Mouse (Mus musculus): ENCODE measurements around the gene Ngf. TPM values are rescaled to one million over a fixed set of nuclear protein-coding genes. Genes with fewer than 3 reads are reported as not detected.

The Ngf gene
- polyA plus RNA-seq, 1 experiment from 2014 or later, result 0.31 TPM

DNA sequence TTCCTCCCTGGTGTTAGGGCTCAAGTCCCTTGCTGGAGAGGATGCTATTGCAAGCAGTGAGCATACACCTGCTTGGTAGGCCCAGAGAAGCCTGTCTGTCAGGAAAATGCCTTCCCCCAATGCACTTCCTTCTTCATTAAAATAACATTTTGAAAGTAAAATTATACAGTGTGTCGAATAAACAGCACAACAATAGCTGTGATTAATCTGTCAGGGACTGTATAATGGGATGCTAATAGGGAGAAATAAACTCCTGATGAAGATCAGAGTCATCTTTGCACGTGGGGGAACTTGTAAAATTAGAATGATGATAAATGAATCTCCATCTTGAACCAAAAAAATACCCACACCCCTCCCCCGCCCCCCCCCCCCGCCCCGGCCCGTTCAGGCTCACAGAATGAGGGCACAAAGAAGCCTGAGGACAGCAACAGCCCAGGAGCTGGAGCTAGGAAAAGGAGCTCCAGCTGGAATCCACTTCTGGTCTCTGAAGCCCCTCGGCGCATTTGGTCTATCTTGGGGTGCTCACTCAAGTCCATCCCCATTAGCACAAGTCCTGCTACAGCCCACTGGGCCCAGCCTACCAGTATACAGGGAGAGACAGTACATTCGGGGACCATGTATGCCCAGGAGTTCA is 6.9 kb upstream of the Ngf start:
- H3K27me3 ChIP-seq (replicated peaks; ENCODE audit: insufficient read depth, low read length), result no peaks in the 10 kb centered on the region
- H3K27ac ChIP-seq (ENCODE audit: low read length), result no peak overlapping the region
- no peak overlapping the region for H3K4me3 ChIP-seq (ENCODE audit: low read depth, low read length)
- H3K4me2 ChIP-seq (replicated peaks; ENCODE audit: low read depth, low read length), result no peak overlapping the region
- WGBS, result 43% methylated on average over 9 of the region's 9 CpGs
- DNase-seq (ENCODE audit: low spot score), result no peak
- H3K9ac ChIP-seq (replicated peaks; ENCODE audit: low read depth), result no peak overlapping the region
- no peaks in the 10 kb centered on the region for H3K9me3 ChIP-seq (ENCODE audit: low read length)
- H3K4me1 ChIP-seq (ENCODE audit: insufficient read depth, low read depth, low read length), result no peaks in the 10 kb centered on the region
- TF ChIP-seq CTCF (IDR thresholded peaks at IDR 0.05) (no peak), EP300 (IDR thresholded peaks at IDR 0.05) (no peak)
- H3K36me3 ChIP-seq (ENCODE audit: insufficient read depth, low read length), result no peaks in the 10 kb centered on the region
- ATAC-seq, result no peak

- 82% methylated on average over 2 of the region's 2 CpGs for WGBS
- ATAC-seq (no peak), DNase-seq (ENCODE audit: low spot score) (no peak)
- Histone ChIP-seq H3K27me3 (replicated peaks; ENCODE audit: insufficient read depth, low read length) (no peaks in the 10 kb centered on the region), H3K4me3 (ENCODE audit: low read depth, low read length) (no peak overlapping the region), H3K9ac (replicated peaks; ENCODE audit: low read depth) (no peak overlapping the region), H3K27ac (ENCODE audit: low read length) (no peak overlapping the region), H3K36me3 (ENCODE audit: insufficient read depth, low read length) (no peaks in the 10 kb centered on the region), H3K9me3 (ENCODE audit: low read length) (no peaks in the 10 kb centered on the region), H3K4me1 (ENCODE audit: insufficient read depth, low read depth, low read length) (no peaks in the 10 kb centered on the region), H3K4me2 (replicated peaks; ENCODE audit: low read depth, low read length) (no peak overlapping the region)
- TF ChIP-seq CTCF (IDR thresholded peaks at IDR 0.05) (no peak), EP300 (IDR thresholded peaks at IDR 0.05) (no peak)
These were observed 6.4 kb upstream of the Ngf start for GRCm38 (mm10) chr3:102463339-102463738.

GRCm38 (mm10) chr3:102466587-102466986 is 3.1 kb upstream of the Ngf start:
- no peak overlapping the region for H3K9ac ChIP-seq (replicated peaks; ENCODE audit: low read depth)
- no peaks in the 10 kb centered on the region for H3K9me3 ChIP-seq (ENCODE audit: low read length)
- TF ChIP-seq CTCF (IDR thresholded peaks at IDR 0.05) (peak; percentile 84), EP300 (IDR thresholded peaks at IDR 0.05) (no peak)
- WGBS, result 22% methylated on average over 3 of the region's 3 CpGs
- ATAC-seq (no peak), DNase-seq (ENCODE audit: low spot score) (peak; percentile 55)
- H3K27me3 ChIP-seq (replicated peaks; ENCODE audit: insufficient read depth, low read length), result peaks cover 21% of the 10 kb centered on the region
- H3K4me3 ChIP-seq (ENCODE audit: low read depth, low read length), result no peak overlapping the region
- H3K4me1 ChIP-seq (ENCODE audit: insufficient read depth, low read depth, low read length), result no peaks in the 10 kb centered on the region; the same call in 1 of the 2 replicates
- no peak overlapping the region for H3K27ac ChIP-seq (ENCODE audit: low read length)
- no peak overlapping the region for H3K4me2 ChIP-seq (replicated peaks; ENCODE audit: low read depth, low read length)
- H3K36me3 ChIP-seq (ENCODE audit: insufficient read depth, low read length), result no peaks in the 10 kb centered on the region

DNA sequence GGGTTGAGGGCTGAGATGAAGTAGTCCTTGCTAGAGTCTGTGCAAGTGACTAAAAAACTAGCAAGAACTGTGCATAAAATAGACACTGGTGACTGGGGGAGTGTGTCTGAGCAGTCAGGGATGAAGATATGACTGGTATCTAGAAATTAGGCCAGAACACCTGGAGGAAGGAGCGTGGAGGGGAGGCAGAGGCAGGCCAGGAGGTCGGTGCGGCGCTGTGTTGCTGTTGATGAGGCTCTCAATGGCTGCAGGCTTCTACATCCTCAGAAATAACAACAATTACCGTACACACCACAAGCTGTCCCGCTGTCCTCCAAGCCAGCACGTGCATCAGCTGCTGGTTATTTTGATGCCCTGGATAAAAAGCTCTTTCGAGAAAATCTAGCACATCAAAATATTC is 2.6 kb upstream of the Ngf start:
- WGBS, result 81% methylated on average over 8 of the region's 8 CpGs
- no peak for ATAC-seq
- no peak overlapping the region for H3K9ac ChIP-seq (replicated peaks; ENCODE audit: low read depth)
- H3K4me1 ChIP-seq (ENCODE audit: insufficient read depth, low read depth, low read length), result no peaks in the 10 kb centered on the region; the same call in 1 of the 2 replicates
- H3K36me3 ChIP-seq (ENCODE audit: insufficient read depth, low read length), result no peaks in the 10 kb centered on the region
- TF ChIP-seq EP300 (IDR thresholded peaks at IDR 0.05) (no peak), CTCF (IDR thresholded peaks at IDR 0.05) (no peak)
- peaks cover 21% of the 10 kb centered on the region for H3K27me3 ChIP-seq (replicated peaks; ENCODE audit: insufficient read depth, low read length)
- H3K4me2 ChIP-seq (replicated peaks; ENCODE audit: low read depth, low read length), result no peak overlapping the region
- H3K9me3 ChIP-seq (ENCODE audit: low read length), result no peaks in the 10 kb centered on the region
- H3K27ac ChIP-seq (ENCODE audit: low read length), result no peak overlapping the region
- no peak overlapping the region for H3K4me3 ChIP-seq (ENCODE audit: low read depth, low read length)
- DNase-seq (ENCODE audit: low spot score), result no peak

- Histone ChIP-seq H3K4me1 (ENCODE audit: insufficient read depth, low read depth, low read length) (no peaks in the 10 kb centered on the region; the same call in 1 of the 2 replicates), H3K27me3 (replicated peaks; ENCODE audit: insufficient read depth, low read length) (peaks cover 21% of the 10 kb centered on the region), H3K27ac (ENCODE audit: low read length) (no peak overlapping the region), H3K9me3 (ENCODE audit: low read length) (no peaks in the 10 kb centered on the region), H3K4me3 (ENCODE audit: low read depth, low read length) (no peak overlapping the region), H3K9ac (replicated peaks; ENCODE audit: low read depth) (no peak overlapping the region), H3K4me2 (replicated peaks; ENCODE audit: low read depth, low read length) (no peak overlapping the region), H3K36me3 (ENCODE audit: insufficient read depth, low read length) (no peaks in the 10 kb centered on the region)
- no peak for ATAC-seq
- no peak for DNase-seq (ENCODE audit: low spot score)
- WGBS, result 58% methylated on average over 5 of the region's 5 CpGs
- TF ChIP-seq EP300 (IDR thresholded peaks at IDR 0.05) (no peak), CTCF (IDR thresholded peaks at IDR 0.05) (no peak)
These were observed 1.5 kb downstream of the Ngf start for GRCm38 (mm10) chr3:102471251-102471650.

DNA sequence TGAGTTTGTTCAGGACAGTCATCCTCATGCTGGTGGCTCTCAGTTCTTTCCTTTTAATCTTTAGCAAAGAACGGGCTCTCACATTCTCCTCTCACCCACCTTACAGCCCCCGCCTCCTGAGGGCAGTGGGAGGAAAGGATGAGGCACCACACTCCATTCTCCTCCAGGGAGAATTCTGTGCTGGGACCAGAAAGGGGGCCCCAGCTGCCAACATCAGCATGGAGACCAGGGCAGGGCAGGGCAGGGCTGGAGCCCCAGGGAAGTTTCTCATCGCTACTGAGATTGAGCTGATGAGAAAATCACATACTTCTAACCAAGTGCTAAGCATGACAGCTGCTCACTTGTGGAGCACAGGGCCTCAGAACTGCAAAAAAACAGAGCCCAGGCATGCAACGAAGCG is 2.1 kb downstream of the Ngf start:
- no peak for DNase-seq (ENCODE audit: low spot score)
- 43% methylated on average over 5 of the region's 5 CpGs for WGBS

More for the DNA sequence above, 2.1 kb downstream of the Ngf start:
- H3K9ac ChIP-seq (replicated peaks; ENCODE audit: low read depth), result no peak overlapping the region
- H3K4me3 ChIP-seq (ENCODE audit: low read depth, low read length), result no peak overlapping the region
- H3K4me2 ChIP-seq (replicated peaks; ENCODE audit: low read depth, low read length), result no peak overlapping the region
- no peaks in the 10 kb centered on the region; the same call in 1 of the 2 replicates for H3K4me1 ChIP-seq (ENCODE audit: insufficient read depth, low read depth, low read length)
- no peak overlapping the region for H3K27ac ChIP-seq (ENCODE audit: low read length)
- TF ChIP-seq EP300 (IDR thresholded peaks at IDR 0.05) (no peak), CTCF (IDR thresholded peaks at IDR 0.05) (no peak)
- no peaks in the 10 kb centered on the region for H3K9me3 ChIP-seq (ENCODE audit: low read length)
- no peak for ATAC-seq
- H3K36me3 ChIP-seq (ENCODE audit: insufficient read depth, low read length), result no peaks in the 10 kb centered on the region
- H3K27me3 ChIP-seq (replicated peaks; ENCODE audit: insufficient read depth, low read length), result peaks cover 21% of the 10 kb centered on the region
